In the genomic region with DNA sequence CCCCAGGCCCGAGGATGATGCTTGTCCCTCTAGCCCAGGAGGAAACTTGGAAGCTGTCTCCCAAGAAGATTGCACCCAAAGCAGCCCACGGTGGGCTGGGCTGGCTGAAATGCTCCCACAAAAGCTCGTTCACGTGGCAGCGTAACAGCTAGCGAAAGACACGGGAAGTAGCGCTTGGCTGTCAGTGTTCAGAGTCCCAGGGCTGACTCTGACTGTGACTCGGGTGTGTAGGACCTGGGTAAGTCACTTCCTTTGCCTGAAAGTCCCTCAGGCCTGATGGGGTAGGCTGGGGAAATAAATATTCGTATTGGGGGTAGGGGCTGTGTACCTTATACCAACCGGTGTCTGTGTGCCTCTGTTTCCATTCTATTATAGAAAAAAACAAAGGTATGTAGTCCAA, we compare ENCODE assay signal across 10 mouse cellular contexts. TPM values are rescaled to one million over a fixed set of nuclear protein-coding genes. Genes with fewer than 3 reads are reported as not detected.
DNase-seq lines count a peak whose midpoint lies in the region; ATAC-seq and TF ChIP-seq lines count a peak whose summit lies in the region.
"Had no signal": no experiment of that assay in that cellular context is flagged by ENCODE, and none has a peak within 500 bp of the region (broad histone marks: within the 10 kb centered on the region; RNA-seq: fewer than 3 reads in every experiment).

No protein-coding gene starts in this region.

- H3K4me2 ChIP-seq in kidney, postnatal 0 days (ENCODE audit: low read length) = peak overlapping the region; percentile 59; the same call in 1 of the 2 replicates
- no peak overlapping the region; the same call in 1 of the 2 replicates for H3K4me2 ChIP-seq in embryonic facial prominence, embryonic 11.5 days (ENCODE audit: low read depth, low read length)
- H3K4me2 ChIP-seq in intestine, embryonic 14.5 days (ENCODE audit: low read length) = peak overlapping the region; percentile 63; the same call in 1 of the 2 replicates
- peak overlapping the region; percentile 68; the same call in 1 of the 2 replicates for H3K4me2 ChIP-seq in neural tube, embryonic 15.5 days

- H3K36me3 ChIP-seq in kidney, postnatal 0 days (ENCODE audit: insufficient read depth, low read length) = no peaks in the 10 kb centered on the region
- no peaks in the 10 kb centered on the region for H3K36me3 ChIP-seq in embryonic facial prominence, embryonic 11.5 days (replicated peaks; ENCODE audit: control insufficient read depth, insufficient read depth, low read depth, low read length)
- no peaks in the 10 kb centered on the region for H3K36me3 ChIP-seq in intestine, embryonic 14.5 days (ENCODE audit: control insufficient read depth, insufficient read depth, low read length)
- H3K36me3 ChIP-seq in neural tube, embryonic 15.5 days = no peaks in the 10 kb centered on the region
- H3K36me3 ChIP-seq: midbrain, embryonic 13.5 days had no signal

- no peak overlapping the region for H3K27ac ChIP-seq in kidney, postnatal 0 days
- no peak overlapping the region for H3K27ac ChIP-seq in embryonic facial prominence, embryonic 11.5 days (replicated peaks; ENCODE audit: low read depth, low read length)
- H3K27ac ChIP-seq in intestine, embryonic 14.5 days (ENCODE audit: low read depth) = no peak overlapping the region
- H3K27ac ChIP-seq in neural tube, embryonic 15.5 days (replicated peaks) = no peak overlapping the region
- H3K27ac ChIP-seq: heart, adult 2 months; midbrain, embryonic 13.5 days had no signal

- H3K4me3 ChIP-seq in kidney, postnatal 0 days (replicated peaks; ENCODE audit: low read depth, low read length) = no peak overlapping the region
- 0 out of 2 replicates have a peak overlapping the region, but pooled peaks have one; percentile 41 for H3K4me3 ChIP-seq in embryonic facial prominence, embryonic 11.5 days (ENCODE audit: low read depth, low read length)
- no peak overlapping the region for H3K4me3 ChIP-seq in intestine, embryonic 14.5 days (ENCODE audit: low read depth, low read length)
- H3K4me3 ChIP-seq in neural tube, embryonic 15.5 days (replicated peaks) = 0 out of 2 replicates have a peak overlapping the region, but pooled peaks have one; percentile 35

- no peak overlapping the region for H3K9ac ChIP-seq in kidney, postnatal 0 days (ENCODE audit: low read depth, low read length)
- H3K9ac ChIP-seq in embryonic facial prominence, embryonic 11.5 days (replicated peaks; ENCODE audit: low read length) = no peak overlapping the region
- no peak overlapping the region for H3K9ac ChIP-seq in intestine, embryonic 14.5 days (ENCODE audit: low read length)
- no peak overlapping the region for H3K9ac ChIP-seq in neural tube, embryonic 15.5 days (replicated peaks)

- 10% methylated on average over 11 of the region's 11 CpGs for WGBS in kidney, postnatal 0 days
- WGBS in embryonic facial prominence, embryonic 11.5 days = 5% methylated on average over 11 of the region's 11 CpGs
- WGBS in intestine, embryonic 14.5 days = 9% methylated on average over 11 of the region's 11 CpGs
- 10% methylated on average over 11 of the region's 11 CpGs for WGBS in neural tube, embryonic 15.5 days

- H3K27me3 ChIP-seq in kidney, postnatal 0 days (ENCODE audit: insufficient read depth, low read length) = peaks cover 34% of the 10 kb centered on the region
- peaks cover 45% of the 10 kb centered on the region for H3K27me3 ChIP-seq in embryonic facial prominence, embryonic 11.5 days (ENCODE audit: control insufficient read depth, insufficient read depth, low read length)
- H3K27me3 ChIP-seq in intestine, embryonic 14.5 days (replicated peaks; ENCODE audit: control insufficient read depth, insufficient read depth, low read length) = peaks cover 65% of the 10 kb centered on the region
- peaks cover 71% of the 10 kb centered on the region for H3K27me3 ChIP-seq in neural tube, embryonic 15.5 days (replicated peaks)

- DNase-seq in kidney, postnatal 0 days (ENCODE audit: low spot score) = no peak
- DNase-seq in kidney, adult 9 months = no peak
- DNase-seq in embryonic facial prominence, embryonic 11.5 days (ENCODE audit: low spot score) = no peak
- DNase-seq in intestine, embryonic 14.5 days (ENCODE audit: low spot score) = peak; percentile 50
- no peak for DNase-seq in layer of hippocampus, adult 9-11 months
- DNase-seq in testis, postnatal 14 days (ENCODE audit: low spot score) = no peak
- no peak for DNase-seq in embryo, embryonic 9.5 days (ENCODE audit: extremely low spot score)
- DNase-seq: heart, adult 2 months had no signal

- no peak for TF ChIP-seq CTCF in kidney, postnatal 0 days (IDR thresholded peaks at IDR 0.05; ENCODE audit: low read depth)

- H3K9me3 ChIP-seq in kidney, postnatal 0 days (replicated peaks; ENCODE audit: low read length) = no peaks in the 10 kb centered on the region
- H3K9me3 ChIP-seq in embryonic facial prominence, embryonic 11.5 days (replicated peaks; ENCODE audit: control insufficient read depth, low read length) = no peaks in the 10 kb centered on the region
- H3K9me3 ChIP-seq in intestine, embryonic 14.5 days (ENCODE audit: control insufficient read depth, low read length) = no peaks in the 10 kb centered on the region
- H3K9me3 ChIP-seq in neural tube, embryonic 15.5 days (replicated peaks) = no peaks in the 10 kb centered on the region
- H3K9me3 ChIP-seq: midbrain, embryonic 13.5 days had no signal

- H3K4me1 ChIP-seq in kidney, postnatal 0 days (replicated peaks; ENCODE audit: insufficient read depth, low read length) = peaks cover 6% of the 10 kb centered on the region
- H3K4me1 ChIP-seq in embryonic facial prominence, embryonic 11.5 days (ENCODE audit: control insufficient read depth, insufficient read depth, low read length) = peaks cover 12% of the 10 kb centered on the region
- H3K4me1 ChIP-seq in intestine, embryonic 14.5 days (replicated peaks; ENCODE audit: control insufficient read depth, insufficient read depth, low read length) = peaks cover 9% of the 10 kb centered on the region
- peaks cover 13% of the 10 kb centered on the region for H3K4me1 ChIP-seq in neural tube, embryonic 15.5 days

- no peak for ATAC-seq in kidney, postnatal 0 days (replicated peaks; ENCODE audit: low FRiP score, low read depth)
- ATAC-seq in embryonic facial prominence, embryonic 11.5 days (replicated peaks; ENCODE audit: insufficient number of reproducible peaks, low FRiP score, low TSS enrichment, low read depth) = no peak
- no peak for ATAC-seq in intestine, embryonic 14.5 days (replicated peaks; ENCODE audit: low FRiP score, low TSS enrichment, low read depth)
- no peak for ATAC-seq in neural tube, embryonic 15.5 days (ENCODE audit: low FRiP score)
- ATAC-seq: midbrain, embryonic 13.5 days had no signal

RNA-seq across cellular contexts. Expression of a gene that starts 0.7 kb away (rescaled TPM):
- 0.15 TPM in 1 of 2 replicates, not detected in the other for polyA plus RNA-seq in kidney, postnatal 0 days (2015; fragmentation: Nextera tagmentation; extraction: Ambion mirVana)
- polyA plus RNA-seq in embryonic facial prominence, embryonic 11.5 days (2014; fragmentation: Nextera tagmentation; extraction: Ambion mirVana) = not detected in 2 replicates
- polyA plus RNA-seq in intestine, embryonic 14.5 days (2014; fragmentation: Nextera tagmentation; extraction: Ambion mirVana) = 0.07 TPM in 1 of 2 replicates, not detected in the other
- 0.23 and 0.43 TPM in 2 replicates for polyA plus RNA-seq in neural tube, embryonic 15.5 days (2015; fragmentation: Nextera tagmentation; extraction: Ambion mirVana)

RNA-seq across cellular contexts. Expression of a gene that starts 35.5 kb away (rescaled TPM):
- polyA plus RNA-seq in kidney, postnatal 0 days (2015; fragmentation: Nextera tagmentation; extraction: Ambion mirVana) = 4.6 and 5.5 TPM in 2 replicates
- 3.3 and 4.8 TPM in 2 replicates for polyA plus RNA-seq in embryonic facial prominence, embryonic 11.5 days (2014; fragmentation: Nextera tagmentation; extraction: Ambion mirVana)
- polyA plus RNA-seq in intestine, embryonic 14.5 days (2014; fragmentation: Nextera tagmentation; extraction: Ambion mirVana) = 3.2 and 3.9 TPM in 2 replicates
- polyA plus RNA-seq in neural tube, embryonic 15.5 days (2015; fragmentation: Nextera tagmentation; extraction: Ambion mirVana) = 8.8 and 9.5 TPM in 2 replicates

Comparison
In these comparisons a context has a peak if more than half of its experiments do, and no peak if none do; other contexts are left out.
1. H3K4me3 ChIP-seq: peak in embryonic facial prominence, embryonic 11.5 days (single experiment) and neural tube, embryonic 15.5 days (single experiment); none in kidney, postnatal 0 days (single experiment) and intestine, embryonic 14.5 days (single experiment).